Mouse (Mus musculus) limb, embryonic 11.5 days (tissue): ENCODE measurements around the gene Strip1. TPM values are rescaled to one million over a fixed set of nuclear protein-coding genes. Genes with fewer than 3 reads are reported as not detected.
A peak's percentile ranks its signal among the peaks of the same experiment; 100 is the strongest.

Experiments used
- ATAC-seq: fragments of 200-750 bp; cut with Nextera tagmentation; 2 replicates; pipeline ENCODE4 v1.8.0; 2017; ENCODE audit warnings: low read depth; ENCODE audit not compliant: insufficient number of reproducible peaks, low FRiP score, low TSS enrichment
- DNase-seq: peaks from one replicate; pipeline ENCODE4 v3.0.0-alpha.2; 2015; ENCODE audit warnings: low spot score
- H3K27ac ChIP-seq: fragments of 300-500 bp; sonication (generic); replicated peaks from 2 replicates; pipeline ENCODE4 v1.5.1; 2014; ENCODE audit warnings: low read depth, mild to moderate bottlenecking, low read length
- H3K27me3 ChIP-seq: fragments of 300-500 bp; sonication (generic); 2 replicates; pipeline ENCODE4 v1.6.1; 2014; ENCODE audit warnings: mild to moderate bottlenecking, low read length, mixed read lengths; ENCODE audit not compliant: control insufficient read depth, insufficient read depth
- H3K36me3 ChIP-seq: fragments of 300-500 bp; sonication (generic); 2 replicates; pipeline ENCODE4 v1.6.1; 2014; ENCODE audit warnings: mild to moderate bottlenecking, low read length, moderate library complexity, mixed read lengths; ENCODE audit not compliant: control insufficient read depth, insufficient read depth
- H3K4me1 ChIP-seq: fragments of 300-500 bp; sonication (generic); 2 replicates; pipeline ENCODE4 v1.6.1; 2014; ENCODE audit warnings: low read length, mixed read lengths; ENCODE audit not compliant: control insufficient read depth, insufficient read depth
- H3K4me2 ChIP-seq: fragments of 300-500 bp; sonication (generic); 2 replicates; pipeline ENCODE4 v1.6.1; 2014; ENCODE audit warnings: low read depth, mild to moderate bottlenecking, moderate library complexity; ENCODE audit not compliant: severe bottlenecking
- H3K4me3 ChIP-seq: fragments of 300-500 bp; sonication (generic); 2 replicates; pipeline ENCODE4 v1.5.1; 2014; ENCODE audit warnings: low read depth, low read length
- H3K9ac ChIP-seq: fragments of 300-500 bp; sonication (generic); 2 replicates; pipeline ENCODE4 v1.6.1; 2014; ENCODE audit warnings: mild to moderate bottlenecking, low read length
- H3K9me3 ChIP-seq: fragments of 300-500 bp; sonication (generic); 2 replicates; pipeline ENCODE4 v1.6.1; 2016; ENCODE audit warnings: low read length; ENCODE audit not compliant: control insufficient read depth
- WGBS: fragments of 180-500 bp; shearing (Covaris S2); extraction: QIAGEN DNeasy Blood & Tissue Kit; methylation state at CpG from one replicate; pipeline ENCODE4 v1.1.7; 2014; 5-methylcytosine and 5-hydroxymethylcytosine counted together
- polyA plus RNA-seq: library from polyadenylated mRNA; unstranded; fragments of >200 nt; fragmentation: Nextera tagmentation; extraction: Ambion mirVana; gene quantifications from 2 replicates; pipeline ENCODE4 v1.2.1, GENCODE M21; 2014

Strip1 gene
- polyA plus RNA-seq, 1 experiment from 2014 or later, result 76.1 TPM

DNA sequence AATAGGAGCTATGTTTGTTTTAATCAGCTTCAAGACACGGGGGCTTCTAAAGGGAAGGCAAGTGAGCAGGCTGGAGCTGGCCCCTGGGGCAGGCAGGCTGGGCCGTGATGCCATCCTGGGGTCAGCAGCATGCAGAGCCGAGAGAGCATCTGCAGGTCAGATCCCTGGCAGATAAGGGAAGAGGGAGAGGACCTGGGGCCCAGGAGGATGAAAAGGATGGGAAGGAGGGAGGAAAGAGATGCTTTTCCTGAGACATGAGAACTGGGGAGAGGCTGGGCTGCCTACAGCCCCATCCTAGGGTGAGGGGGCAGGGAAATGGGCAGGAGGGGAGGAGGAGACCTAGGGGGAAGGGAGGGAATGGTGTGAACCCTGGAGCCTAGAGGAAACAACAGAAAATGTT, 66.2 kb downstream of the Strip1 start:
- H3K4me1 ChIP-seq, result peaks cover 16% of the 10 kb centered on the region
- H3K9ac ChIP-seq, result no peak overlapping the region
- H3K36me3 ChIP-seq, result no peaks in the 10 kb centered on the region
- H3K27ac ChIP-seq, result no peak overlapping the region
- no peak for ATAC-seq
- H3K4me3 ChIP-seq, result no peak overlapping the region
- DNase-seq, result no peak
- no peaks in the 10 kb centered on the region for H3K9me3 ChIP-seq
- WGBS, result 18% methylated on average over 3 of the region's 3 CpGs
- 0 out of 2 replicates have a peak, but pooled peaks cover 3% of the 10 kb centered on the region for H3K27me3 ChIP-seq
- no peak overlapping the region for H3K4me2 ChIP-seq

DNA sequence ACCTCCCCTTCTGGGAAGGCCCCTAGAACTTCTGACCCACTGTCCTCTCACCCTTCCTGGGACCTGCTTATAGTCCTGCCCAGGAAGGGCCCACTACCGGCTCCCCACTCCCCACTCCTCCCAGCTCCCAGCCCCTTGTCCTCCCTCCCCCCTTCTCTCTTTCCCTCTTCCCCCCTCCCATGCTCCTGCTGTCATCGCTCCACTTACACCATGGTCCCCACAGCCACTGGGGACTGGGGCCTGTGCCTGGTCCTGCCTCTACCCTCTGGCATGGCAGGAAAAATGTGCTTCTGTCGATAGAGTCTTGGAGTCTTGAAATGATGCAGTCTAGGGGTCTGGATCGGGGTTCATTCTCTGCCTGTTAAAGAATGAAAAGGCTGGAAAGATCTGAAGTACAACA, 67.6 kb downstream of the Strip1 start:
- no peak overlapping the region for H3K9ac ChIP-seq
- WGBS, result 21% methylated on average over 4 of the region's 4 CpGs
- H3K4me1 ChIP-seq, result peaks cover 15% of the 10 kb centered on the region
- no peak overlapping the region for H3K27ac ChIP-seq
- DNase-seq (peak; percentile 67), ATAC-seq (peak; percentile 67; the same call in 1 of the 2 replicates)
- H3K4me3 ChIP-seq, result no peak overlapping the region
- no peaks in the 10 kb centered on the region for H3K36me3 ChIP-seq
- no peak overlapping the region for H3K4me2 ChIP-seq
- no peaks in the 10 kb centered on the region for H3K9me3 ChIP-seq
- no peaks in the 10 kb centered on the region for H3K27me3 ChIP-seq

DNA sequence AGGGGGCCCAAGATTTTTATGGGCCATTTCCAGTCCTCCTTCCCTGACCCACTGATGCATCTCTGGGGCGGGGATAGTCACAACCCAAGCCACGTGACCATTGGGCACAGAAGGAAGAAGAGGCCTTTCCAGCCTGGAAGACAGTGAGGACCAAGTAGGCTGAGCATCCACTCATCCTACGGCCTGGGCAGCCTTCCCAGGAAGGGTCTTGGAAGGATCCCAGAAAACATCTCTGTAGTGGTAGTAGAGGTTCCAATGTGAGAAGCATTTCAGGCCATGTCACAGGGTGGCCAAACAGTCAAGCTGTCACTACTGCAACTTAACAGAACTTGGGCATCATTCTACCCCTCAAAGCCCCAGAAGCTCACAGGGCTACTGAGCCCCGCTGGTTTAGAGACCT, 68.9 kb downstream of the Strip1 start:
- H3K4me3 ChIP-seq, result no peak overlapping the region
- peaks cover 13% of the 10 kb centered on the region for H3K4me1 ChIP-seq
- WGBS, result 39% methylated on average over 4 of the region's 4 CpGs
- ATAC-seq (no peak), DNase-seq (no peak)
- H3K27ac ChIP-seq, result no peak overlapping the region
- no peaks in the 10 kb centered on the region for H3K27me3 ChIP-seq
- H3K4me2 ChIP-seq, result no peak overlapping the region
- H3K9ac ChIP-seq, result no peak overlapping the region
- H3K36me3 ChIP-seq, result no peaks in the 10 kb centered on the region
- H3K9me3 ChIP-seq, result no peaks in the 10 kb centered on the region

Other genes starting within 250 kb of the Strip1 start
- 0.04 and 0.07 TPM in 2 replicates for gene Kcnc4, start 172.1 kb downstream of the Strip1 start, polyA plus RNA-seq
- gene Slc6a17, start 113.7 kb downstream of the Strip1 start, polyA plus RNA-seq, result 3.1 and 4.3 TPM in 2 replicates
- gene Ubl4b, start 76.6 kb downstream of the Strip1 start, polyA plus RNA-seq, result 0.17 and 0.23 TPM in 2 replicates
- gene Alx3, start 36.7 kb downstream of the Strip1 start, polyA plus RNA-seq, result 19.9 and 20.2 TPM in 2 replicates
- gene Gm10961, start 372 bp downstream of the Strip1 start, polyA plus RNA-seq, result not detected in 2 replicates
- gene Ahcyl1, start 64.9 kb upstream of the Strip1 start, polyA plus RNA-seq, result 102 and 119 TPM in 2 replicates
- gene Csf1, start 128.8 kb upstream of the Strip1 start, polyA plus RNA-seq, result 4.5 and 4.7 TPM in 2 replicates
- gene Eps8l3, start 245.5 kb upstream of the Strip1 start, polyA plus RNA-seq, result not detected in 2 replicates